Mouse (Mus musculus): ENCODE measurements around the gene Gm26920. TPM values are rescaled to one million over a fixed set of nuclear protein-coding genes. Genes with fewer than 3 reads are reported as not detected.
"Not testable (repeated sequence)": the region's sequence is repeated elsewhere in the genome, so short reads cannot be mapped to it uniquely, and the experiment has no call there.

Gm26920 gene
- not detected for total RNA-seq (2021)
- long read RNA-seq, experiment 1, partial matches to known transcripts, result 0 of 2 reads
- long read RNA-seq, experiment 1, other reads (novel, unspliced or antisense), result 2 of 2 reads
- long read RNA-seq, experiment 2, partial matches to known transcripts, result 0 of 3 reads
- long read RNA-seq, experiment 2, other reads (novel, unspliced or antisense), result 3 of 3 reads

GRCm38 (mm10) chr7:30090092-30090969, at the start of gene Gm26920, which contains the start of gene Zfp566:
Gene Gm26920 (minus strand): TSS chr7:30090410.
Gene Zfp566 (minus strand): TSS chr7:30090527.
- peak; percentile 96 to 97 for DNase-seq (ENCODE audit: low spot score in 2 of 2)
- peak within 1 kb of the TSS; percentile 83 for H3K4me3 ChIP-seq
- TF ChIP-seq CTCF (conservative IDR thresholded peaks at IDR 0.05), result no peak
- peak within 1 kb of the TSS; percentile 92 for H3K27ac ChIP-seq

GRCm38 (mm10) chr7:30136826-30137225, 46.6 kb upstream of the Gm26920 start:
- no peak for TF ChIP-seq CTCF (conservative IDR thresholded peaks at IDR 0.05)
- Histone ChIP-seq H3K27ac (peak overlapping the region; percentile 76), H3K4me3 (peak overlapping the region; percentile 29; the same call in 1 of the 2 replicates)
- peak in 1 of 2 experiments; percentile 39 for DNase-seq (ENCODE audit: low spot score in 2 of 2)

GRCm38 (mm10) chr7:30132396-30132795, 42.2 kb upstream of the Gm26920 start:
- no peak overlapping the region for H3K4me3 ChIP-seq
- DNase-seq (ENCODE audit: low spot score in 2 of 2), result no peak
- no peak for TF ChIP-seq CTCF (conservative IDR thresholded peaks at IDR 0.05)
- H3K27ac ChIP-seq, result no peak overlapping the region

- no peak overlapping the region for H3K4me3 ChIP-seq
- DNase-seq (ENCODE audit: low spot score in 2 of 2), result no peak
- H3K27ac ChIP-seq, result no peak overlapping the region
- no peak for TF ChIP-seq CTCF (conservative IDR thresholded peaks at IDR 0.05)
Measured at GRCm38 (mm10) chr7:30129900-30130299, 39.7 kb upstream of the Gm26920 start.

GRCm38 (mm10) chr7:30122188-30122530, 31.9 kb upstream of the Gm26920 start:
- Histone ChIP-seq H3K27ac (peak overlapping the region; percentile 93), H3K4me3 (peak overlapping the region; percentile 82)
- TF ChIP-seq CTCF (conservative IDR thresholded peaks at IDR 0.05), result no peak
- no peak for DNase-seq (ENCODE audit: low spot score in 2 of 2)

GRCm38 (mm10) chr7:30121308-30122187, 31.3 kb upstream of the Gm26920 start, which contains the start of gene Zfp382:
Gene Zfp382 (plus strand): TSS chr7:30121942.
- H3K27ac ChIP-seq, result peak within 1 kb of the TSS; percentile 93
- peak within 1 kb of the TSS; percentile 82 for H3K4me3 ChIP-seq
- DNase-seq (ENCODE audit: low spot score in 2 of 2), result peak; percentile 92
- TF ChIP-seq CTCF (conservative IDR thresholded peaks at IDR 0.05), result peak; percentile 49

GRCm38 (mm10) chr7:30117935-30118334, 27.7 kb upstream of the Gm26920 start:
- H3K4me3 ChIP-seq; DNase-seq (ENCODE audit: low spot score in 2 of 2); H3K27ac ChIP-seq: not testable (repeated sequence)

- no peak overlapping the region for H3K4me3 ChIP-seq
- TF ChIP-seq CTCF (conservative IDR thresholded peaks at IDR 0.05), result no peak
- no peak overlapping the region for H3K27ac ChIP-seq
- DNase-seq (ENCODE audit: low spot score in 2 of 2), result no peak
Measured at GRCm38 (mm10) chr7:30116076-30116475, 25.9 kb upstream of the Gm26920 start.

GRCm38 (mm10) chr7:30099297-30099696, 9.1 kb upstream of the Gm26920 start:
- DNase-seq (ENCODE audit: low spot score in 2 of 2), result peak; percentile 84 to 87
- TF ChIP-seq CTCF (conservative IDR thresholded peaks at IDR 0.05), result no peak
- peak overlapping the region; percentile 86 for H3K27ac ChIP-seq
- peak overlapping the region; percentile 51 for H3K4me3 ChIP-seq

- H3K27ac ChIP-seq, result peak overlapping the region; percentile 93
- DNase-seq (ENCODE audit: low spot score in 2 of 2), result no peak
- H3K4me3 ChIP-seq, result peak overlapping the region; percentile 88
- no peak for TF ChIP-seq CTCF (conservative IDR thresholded peaks at IDR 0.05)
Measured at GRCm38 (mm10) chr7:30095551-30096125, 5.4 kb upstream of the Gm26920 start.

- DNase-seq (ENCODE audit: low spot score in 2 of 2), result peak; percentile 86 to 92
- peak within 1 kb of the TSS; percentile 93 for H3K27ac ChIP-seq
- peak within 1 kb of the TSS; percentile 88 for H3K4me3 ChIP-seq
- peak; percentile 55 for TF ChIP-seq CTCF (conservative IDR thresholded peaks at IDR 0.05)
Measured at GRCm38 (mm10) chr7:30094646-30095429, 4.6 kb upstream of the Gm26920 start, which contains the start of gene Zfp260. Gene Zfp260 (plus strand): TSS chr7:30094777.

Measured in layer of hippocampus, adult 2 months (tissue).